Mouse (Mus musculus): Measurements from ENCODE around the gene Foxo3.

Foxo3 gene

GRCm38 (mm10) chr10:42174283-42174682 is 102.3 kb downstream of the Foxo3 start:
- no peak for DNase-seq

GRCm38 (mm10) chr10:42173839-42174238 is 102.7 kb downstream of the Foxo3 start:
- no peak for DNase-seq

GRCm38 (mm10) chr10:42170889-42171347 is 105.6 kb downstream of the Foxo3 start:
- DNase-seq: no peak

- DNase-seq: no peak
Observed at GRCm38 (mm10) chr10:42170201-42170600, 106.4 kb downstream of the Foxo3 start.

- no peak for DNase-seq
Observed at GRCm38 (mm10) chr10:42154727-42155126, 121.8 kb downstream of the Foxo3 start.

- peak; percentile 18 to 24 for DNase-seq
Observed at GRCm38 (mm10) chr10:42152426-42153205, 123.9 kb downstream of the Foxo3 start.

- no peak for DNase-seq
Observed at GRCm38 (mm10) chr10:42149767-42150166, 126.8 kb downstream of the Foxo3 start.

GRCm38 (mm10) chr10:42148326-42148725 is 128.2 kb downstream of the Foxo3 start:
- no peak for DNase-seq

GRCm38 (mm10) chr10:42145221-42145620 is 131.3 kb downstream of the Foxo3 start:
- no peak for DNase-seq

GRCm38 (mm10) chr10:42144788-42145187 is 131.8 kb downstream of the Foxo3 start:
- no peak for DNase-seq

GRCm38 (mm10) chr10:42144176-42144575 is 132.4 kb downstream of the Foxo3 start:
- DNase-seq: no peak

GRCm38 (mm10) chr10:42142791-42143190 is 133.8 kb downstream of the Foxo3 start:
- DNase-seq: no peak

GRCm38 (mm10) chr10:42142081-42142480 is 134.5 kb downstream of the Foxo3 start:
- no peak for DNase-seq

- no peak for DNase-seq
Observed at GRCm38 (mm10) chr10:42139749-42140148, 136.8 kb downstream of the Foxo3 start.

- DNase-seq: no peak
Observed at GRCm38 (mm10) chr10:42134759-42135702, 141.5 kb downstream of the Foxo3 start.

Measured in cerebellum, postnatal 36 days (tissue).